Mouse (Mus musculus): ENCODE measurements at regions not wholly inside any gene's neighbourhood (a gene's known extent, or its start where the extent isn't known, plus 50 kb on each side); places are given as distances from the start of the nearest gene placed in this dataset.

DNA sequence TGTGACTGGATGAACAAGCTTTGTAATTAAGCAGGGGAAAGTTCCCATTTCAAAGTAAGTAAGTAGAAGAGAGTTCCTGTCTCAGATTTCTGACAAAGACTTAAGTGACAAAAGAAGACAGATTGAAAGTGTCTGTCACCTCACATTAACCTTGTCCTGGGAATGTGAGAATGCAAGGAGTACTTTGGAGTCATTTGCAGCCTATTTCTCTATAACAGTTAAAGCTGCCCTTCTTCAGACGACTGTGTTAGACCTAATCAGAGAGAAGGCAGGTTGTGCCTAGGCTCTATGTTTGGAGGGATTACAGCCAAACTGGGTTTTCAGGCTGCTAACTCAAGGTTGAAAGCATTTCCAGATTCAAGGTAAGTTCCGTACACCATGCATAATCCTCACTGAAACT lies 446.5 kb downstream of the Pdgfc start:
- CTCF ChIA-PET = no interaction called here

DNA sequence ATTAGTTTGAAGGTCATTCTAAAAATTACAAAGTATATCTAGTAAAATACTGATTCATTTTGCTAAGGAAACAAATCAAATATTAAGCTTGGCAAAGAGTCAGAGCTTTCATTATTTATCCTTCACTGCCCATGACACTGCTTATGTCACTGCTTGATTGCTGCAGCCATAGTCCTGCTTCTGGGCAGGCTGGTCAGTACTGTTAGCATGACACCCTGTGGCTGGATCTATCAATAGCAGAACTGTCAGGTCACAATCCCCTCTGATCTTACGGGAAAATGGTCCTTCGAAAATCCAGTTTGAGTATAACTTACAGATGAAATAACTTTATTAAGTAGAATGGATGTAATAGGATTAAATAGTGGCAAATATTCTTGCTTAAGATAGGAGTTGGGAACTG lies 447.1 kb downstream of the Pdgfc start:
- CTCF ChIA-PET = no interaction called here

DNA sequence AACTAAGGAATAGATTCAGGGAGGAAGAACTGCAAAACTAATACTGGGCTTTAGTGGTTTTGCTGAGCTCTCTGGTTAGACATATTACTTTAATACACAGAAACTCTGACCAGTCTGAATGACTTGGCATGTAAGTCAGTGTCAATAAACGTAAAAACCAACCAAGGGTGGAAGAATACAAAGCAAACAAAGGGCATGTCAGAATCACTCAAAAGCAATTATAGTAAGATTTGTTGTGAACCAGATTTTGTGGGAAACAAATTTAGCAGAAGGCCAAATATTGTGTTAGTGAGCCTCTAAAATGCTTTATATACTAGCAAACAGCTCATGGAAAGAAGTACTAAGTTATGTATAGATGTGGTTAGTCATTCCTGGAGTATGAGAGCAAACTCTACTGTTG lies 427.1 kb upstream of the Ctso start:
- CTCF ChIA-PET = no interaction called here

DNA sequence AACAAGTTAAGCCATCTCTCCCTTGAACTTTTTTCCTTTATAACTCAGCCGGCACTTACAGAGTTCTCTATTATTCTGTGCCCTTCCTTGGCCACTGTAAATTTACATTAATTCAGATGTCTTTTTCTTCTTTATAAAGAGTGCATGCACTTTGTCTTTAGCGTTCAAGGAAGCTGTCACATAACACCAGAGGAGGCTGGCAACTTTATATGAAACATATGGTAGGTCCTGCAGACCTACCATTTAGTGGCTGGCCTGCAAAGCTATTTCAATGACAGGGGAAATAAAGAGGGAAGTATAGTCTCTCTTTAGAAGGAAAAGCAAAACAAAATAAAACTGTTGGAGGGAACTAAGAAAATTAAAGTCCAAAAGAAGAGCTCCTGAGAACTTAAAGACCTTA lies 423.8 kb upstream of the Ctso start:
- CTCF ChIA-PET = no interaction called here

DNA sequence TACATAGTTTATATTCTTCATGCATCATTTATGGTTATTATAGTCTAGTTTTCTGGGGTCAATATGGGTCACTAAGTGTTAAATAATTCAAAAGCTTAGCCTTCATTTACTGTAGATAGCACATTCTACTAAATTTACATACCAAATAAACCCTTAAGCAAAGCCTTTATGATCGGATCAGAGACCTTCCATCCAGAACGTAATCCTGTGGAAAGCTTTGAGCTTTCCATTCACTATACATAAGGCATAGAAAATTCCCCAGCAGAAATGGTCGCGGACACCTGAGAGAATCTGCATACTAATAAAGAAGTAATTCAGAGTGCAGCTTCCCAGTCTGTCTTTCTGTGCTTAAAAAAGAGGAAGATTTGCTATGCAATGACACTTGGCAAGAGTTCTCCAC lies 410.6 kb upstream of the Ctso start:
- CTCF ChIA-PET = no interaction called here

DNA sequence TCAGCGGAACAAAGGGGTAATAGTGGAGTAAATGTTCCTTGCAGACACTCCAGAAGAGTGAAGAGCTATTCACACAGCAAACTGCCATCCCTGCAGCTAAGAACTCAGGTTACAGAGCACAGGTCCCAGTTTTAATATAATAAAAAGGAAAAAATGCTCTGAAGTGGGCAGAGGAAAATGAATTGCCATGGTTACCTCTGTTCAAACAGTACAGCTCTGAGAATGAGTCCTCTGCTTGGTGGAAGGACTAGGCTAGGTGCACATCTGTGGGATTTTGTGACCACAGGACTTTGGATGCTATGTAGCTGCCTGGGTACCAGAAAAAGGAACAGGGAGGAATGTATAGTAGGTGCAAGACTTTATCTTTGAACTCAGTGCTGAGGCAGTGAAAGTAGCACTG lies 401.5 kb upstream of the Ctso start:
- CTCF ChIA-PET = no interaction called here

DNA sequence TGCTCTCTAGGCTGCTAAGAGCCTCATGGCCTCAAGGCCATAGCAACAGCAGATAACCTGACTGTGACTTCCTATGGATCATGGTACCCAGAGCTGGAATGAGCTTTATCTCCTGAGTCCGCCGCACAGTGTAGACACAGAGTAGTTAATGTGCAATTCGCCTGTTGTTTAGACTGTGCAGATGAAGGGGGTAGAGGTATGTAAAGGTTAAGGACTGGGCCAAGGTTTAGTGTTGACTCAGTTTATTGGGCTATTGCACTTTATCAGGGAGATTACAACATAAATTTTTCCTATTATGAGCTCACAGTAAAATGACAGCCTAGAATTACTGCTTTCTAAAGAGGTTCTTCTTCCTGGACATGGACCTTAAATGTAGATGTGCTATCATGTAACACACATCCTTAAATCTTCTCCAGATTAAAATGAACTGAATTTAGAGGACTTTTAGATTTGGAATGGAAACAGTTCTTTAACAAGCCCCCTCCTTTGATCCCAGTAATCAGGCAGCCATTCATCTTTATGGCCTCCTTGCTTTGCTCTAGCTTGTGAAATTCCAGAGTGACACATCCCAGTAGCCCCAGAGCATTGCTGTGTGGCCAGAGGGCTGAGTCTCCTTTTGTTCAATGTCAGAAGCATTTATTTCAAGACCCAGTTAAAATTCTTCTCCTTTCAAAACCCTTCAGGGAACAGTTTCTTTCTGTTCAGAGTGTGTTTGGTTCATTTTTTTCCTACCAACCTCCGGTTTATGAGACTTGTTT lies 396.8 kb upstream of the Ctso start:
- CTCF ChIA-PET = no interaction called here

DNA sequence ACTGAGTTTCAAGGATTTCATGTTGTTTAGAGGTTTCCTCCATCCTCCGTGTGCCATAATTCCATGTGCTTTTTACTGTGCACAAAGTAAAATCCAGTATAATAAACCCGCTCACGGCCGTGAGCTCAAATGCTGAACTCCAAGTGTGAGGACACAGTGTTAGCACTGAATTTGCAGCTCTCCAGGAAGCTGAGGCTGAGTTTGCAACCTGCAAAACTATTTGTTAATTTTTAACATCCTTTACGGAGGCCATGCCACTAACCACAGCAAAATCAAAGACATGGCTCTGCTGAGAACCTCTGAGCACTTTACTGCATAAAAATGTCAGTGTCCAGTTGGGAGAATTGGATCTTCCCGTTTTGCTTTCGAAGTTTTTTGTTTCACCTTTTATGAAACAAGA lies 377.6 kb upstream of the Ctso start:
- CTCF ChIA-PET = no interaction called here

DNA sequence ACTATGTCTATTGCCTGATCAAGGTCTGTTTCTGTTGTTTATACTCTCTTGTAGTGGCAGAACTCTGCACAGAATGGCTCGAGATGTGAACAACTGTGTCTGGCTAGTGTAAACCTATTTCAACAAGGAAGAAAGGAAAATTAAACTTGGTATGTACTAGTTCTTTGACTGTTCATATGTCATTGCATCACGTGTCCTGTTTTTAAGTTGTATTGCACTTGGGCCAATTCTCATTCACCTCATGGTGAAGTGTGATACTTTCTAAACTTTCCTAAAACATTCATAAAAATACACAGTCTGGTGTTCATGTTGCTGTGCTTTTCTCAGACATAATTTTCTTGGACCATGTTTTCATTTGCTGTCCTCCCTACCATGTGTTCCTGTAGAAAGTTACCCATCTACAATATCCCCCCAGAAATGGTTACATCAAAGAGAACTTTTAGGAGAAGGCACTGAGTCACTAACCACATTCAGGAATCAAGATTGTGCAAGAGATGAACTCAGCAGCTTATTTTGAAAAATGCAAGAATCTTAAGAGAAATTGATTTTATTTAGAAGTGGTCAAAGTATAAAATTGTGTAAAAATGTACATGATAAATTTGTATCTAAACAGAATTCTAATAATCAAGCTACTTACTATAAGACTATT lies 369.7 kb upstream of the Ctso start:
- CTCF ChIA-PET = no interaction called here

DNA sequence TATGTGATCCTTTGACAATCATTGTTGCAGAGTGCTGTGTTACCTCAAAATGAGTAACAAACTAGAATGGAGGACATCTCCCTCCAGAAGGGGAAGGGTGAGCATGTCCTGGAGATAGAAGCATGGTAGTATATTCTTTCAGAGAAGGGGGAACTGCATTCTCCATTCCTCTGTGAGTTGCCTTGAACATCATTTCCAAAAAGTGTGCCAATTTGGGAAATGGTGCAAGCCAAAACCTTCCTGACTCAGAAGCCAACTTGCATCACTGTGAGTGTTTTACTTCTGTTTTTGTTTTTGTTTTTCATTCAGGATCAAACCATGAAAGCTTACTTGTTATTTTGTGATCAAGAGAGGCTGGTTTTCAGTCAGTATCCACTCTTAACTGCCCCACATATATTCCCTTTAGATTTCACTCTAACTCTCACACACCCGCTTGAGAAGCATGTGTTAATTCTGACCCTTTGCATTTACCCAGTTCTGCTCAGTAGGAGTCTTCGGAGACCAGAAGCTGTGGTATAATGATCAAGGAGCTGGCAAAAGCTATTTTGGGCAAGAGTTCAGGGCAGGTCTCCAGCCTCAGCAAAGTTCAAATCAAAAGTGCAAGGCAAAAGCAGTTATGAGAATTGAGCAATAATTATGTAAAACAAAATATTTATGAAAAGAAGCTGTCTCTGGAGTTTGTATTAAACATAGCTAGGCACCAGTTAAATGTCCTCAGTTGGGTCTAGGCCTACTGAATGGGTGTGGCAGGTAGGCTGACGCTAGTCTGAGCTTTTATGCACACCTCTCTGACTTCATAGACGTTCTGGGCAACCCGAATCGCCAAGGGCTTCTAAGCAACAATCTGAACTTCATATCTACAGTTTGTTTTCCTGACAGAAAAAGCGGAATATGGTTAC lies 368.3 kb upstream of the Ctso start:
- CTCF ChIA-PET = no interaction called here

DNA sequence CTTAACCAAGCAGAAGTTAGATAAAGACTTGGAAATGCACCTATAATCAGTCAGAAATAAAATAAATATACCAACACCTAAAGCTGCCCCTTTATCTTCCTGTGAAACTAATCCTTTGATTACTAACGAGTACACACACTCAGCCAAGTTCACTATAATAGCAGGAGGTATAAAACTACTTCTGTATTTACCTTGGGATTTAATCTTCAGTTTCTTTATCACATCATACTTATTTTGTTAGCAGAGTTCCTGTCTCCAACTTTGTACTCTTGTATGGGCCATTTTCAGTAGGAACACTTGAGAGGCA lies 367.7 kb upstream of the Ctso start:
- CTCF ChIA-PET = no interaction called here

DNA sequence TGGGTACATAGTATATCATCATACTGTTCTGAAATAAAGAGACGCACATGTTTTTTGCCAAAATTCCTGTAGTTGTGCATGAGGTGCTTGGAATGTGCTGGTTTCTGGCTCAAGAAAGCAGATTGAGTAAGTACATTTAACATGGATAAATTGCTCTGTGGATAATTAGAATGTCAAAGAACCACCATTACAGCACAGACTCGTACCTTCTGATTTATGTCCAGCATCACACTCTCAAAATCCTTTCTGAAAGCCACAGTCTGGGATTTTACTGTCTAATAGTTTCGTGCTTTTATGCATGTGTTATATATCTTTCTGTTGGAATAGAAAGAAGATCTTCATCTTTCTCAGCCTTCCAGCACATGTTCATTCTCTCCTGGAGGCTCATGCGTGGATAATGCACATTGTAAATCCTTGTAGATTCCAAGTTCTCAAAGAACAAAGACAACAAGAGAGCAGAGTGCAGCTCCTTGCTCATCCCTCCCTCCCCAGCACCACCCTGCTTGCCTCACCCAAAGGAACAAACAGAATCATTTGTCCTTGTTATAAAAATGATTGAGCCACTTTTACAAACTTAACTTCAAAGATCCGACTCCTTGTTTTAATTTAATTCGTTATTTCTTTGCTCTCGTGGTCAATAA lies 348.9 kb upstream of the Ctso start:
- CTCF ChIA-PET = no interaction called here

DNA sequence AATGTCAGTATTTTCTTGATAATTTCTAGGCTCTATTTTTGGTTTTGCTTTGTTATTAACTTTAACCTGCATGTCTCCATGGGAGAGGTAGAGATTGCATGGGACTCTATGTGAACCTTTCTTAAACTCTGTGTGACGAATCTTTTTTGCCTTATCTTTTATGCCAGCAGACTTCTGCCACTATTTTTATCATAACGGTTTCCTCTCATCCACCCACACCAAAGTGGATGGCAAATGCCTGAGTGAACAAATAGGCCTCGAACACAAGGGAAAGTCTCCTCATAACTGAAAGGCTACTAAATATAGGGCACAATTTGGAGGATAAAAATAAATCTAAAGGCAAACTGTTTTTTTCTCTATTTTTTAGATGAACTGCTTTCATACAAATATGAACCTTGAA lies 343.3 kb upstream of the Ctso start:
- CTCF ChIA-PET = no interaction called here

DNA sequence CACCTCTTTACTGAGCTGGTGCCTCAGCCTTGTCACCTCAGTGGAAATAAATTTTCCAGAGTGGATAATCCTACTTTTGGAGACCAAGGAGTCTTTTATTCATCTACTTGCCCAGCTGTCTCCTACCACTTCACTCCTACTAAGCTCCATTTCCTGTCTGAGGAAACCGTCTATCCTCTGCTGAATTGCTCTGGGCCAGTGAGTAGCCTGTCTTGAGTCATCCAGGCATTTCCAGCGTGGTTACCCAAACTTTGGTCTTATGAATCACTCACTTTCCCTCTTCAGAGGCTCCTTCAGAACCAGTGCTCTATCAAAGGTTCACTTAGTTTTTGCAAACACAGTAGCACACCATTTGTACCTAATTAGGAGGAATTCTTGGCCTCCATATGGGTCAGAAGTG lies 303.2 kb upstream of the Ctso start:
- CTCF ChIA-PET = no interaction called here

DNA sequence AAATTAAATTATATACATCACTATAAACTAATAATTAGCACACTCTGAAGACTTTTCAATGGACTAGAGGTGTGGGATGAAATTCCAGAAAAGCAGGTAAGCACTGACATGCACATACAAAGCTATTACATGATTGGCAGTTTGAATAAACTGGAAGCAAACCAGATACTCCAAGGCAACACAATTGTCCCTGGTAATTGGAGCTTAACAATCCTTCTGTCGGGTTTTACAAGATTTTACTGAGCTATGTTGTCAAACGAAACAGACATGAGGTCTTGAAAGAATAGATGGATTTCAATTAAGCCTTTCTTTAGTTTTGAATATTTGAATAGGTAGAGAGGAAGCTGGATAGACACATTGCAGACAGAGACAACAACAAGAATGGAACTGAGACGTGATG lies 273.9 kb upstream of the Ctso start:
- CTCF ChIA-PET = interaction anchor here (0.6 kb wide), 1 partner anchor 61 kb away, joined by 3 read pairs; no protein-coding TSS in a partner anchor

DNA sequence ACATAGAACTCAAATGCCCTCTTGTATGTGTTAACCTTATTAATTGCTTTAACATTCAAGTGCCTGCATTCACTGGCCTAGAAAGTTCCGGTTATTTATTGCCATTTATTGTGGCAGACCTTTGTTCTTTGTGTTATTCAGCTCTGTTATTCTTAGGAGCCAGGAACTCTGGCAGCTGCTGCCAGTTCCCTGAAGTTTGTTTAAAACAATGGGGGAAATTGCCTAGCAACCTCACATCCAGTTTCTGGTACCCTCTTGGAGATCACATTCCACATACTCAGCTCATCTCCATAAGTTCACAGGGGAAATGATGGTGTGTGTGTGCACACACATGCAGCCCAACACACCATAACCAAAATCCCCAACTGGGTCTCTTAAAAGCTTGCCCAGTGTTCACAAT lies 270.8 kb upstream of the Ctso start:
- CTCF ChIA-PET = no interaction called here

DNA sequence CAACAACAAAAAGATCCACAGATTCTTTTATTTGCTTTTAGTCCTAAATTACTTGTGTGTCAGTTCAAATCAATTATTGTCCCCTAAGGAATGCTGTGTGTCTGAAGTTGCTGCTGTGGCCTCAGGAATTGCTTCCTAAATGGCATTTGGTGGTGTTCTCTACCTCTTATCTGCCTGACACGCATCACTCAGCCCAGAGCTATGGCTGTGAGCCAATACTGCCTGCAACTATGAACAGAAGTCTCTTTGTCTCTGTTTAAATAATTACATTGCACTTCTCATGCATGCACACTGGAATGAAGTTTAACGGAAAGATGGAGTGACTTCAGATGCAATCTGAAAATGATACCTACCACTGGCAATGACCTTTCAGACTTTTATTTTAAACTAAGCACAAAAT lies 266.1 kb upstream of the Ctso start:
- CTCF ChIA-PET = no interaction called here

DNA sequence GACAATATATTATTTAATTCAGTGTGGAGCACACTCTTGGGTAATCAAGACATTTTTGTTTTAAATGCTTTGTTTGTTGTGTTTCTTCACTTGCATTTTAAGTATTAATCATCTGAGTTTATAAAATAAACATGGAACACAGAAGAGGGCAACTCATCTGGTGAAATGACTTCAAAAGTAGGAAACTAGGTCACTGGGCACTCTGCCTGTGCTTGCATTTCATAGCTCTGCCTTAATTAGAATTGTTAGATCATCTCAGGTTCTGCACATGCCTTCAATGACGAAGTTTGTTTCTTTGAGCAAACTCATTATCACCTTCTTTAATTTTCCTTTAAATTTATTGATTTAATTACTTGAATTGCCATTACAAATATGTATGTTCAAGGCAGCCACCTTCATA lies 255.8 kb upstream of the Ctso start:
- CTCF ChIA-PET = no interaction called here

DNA sequence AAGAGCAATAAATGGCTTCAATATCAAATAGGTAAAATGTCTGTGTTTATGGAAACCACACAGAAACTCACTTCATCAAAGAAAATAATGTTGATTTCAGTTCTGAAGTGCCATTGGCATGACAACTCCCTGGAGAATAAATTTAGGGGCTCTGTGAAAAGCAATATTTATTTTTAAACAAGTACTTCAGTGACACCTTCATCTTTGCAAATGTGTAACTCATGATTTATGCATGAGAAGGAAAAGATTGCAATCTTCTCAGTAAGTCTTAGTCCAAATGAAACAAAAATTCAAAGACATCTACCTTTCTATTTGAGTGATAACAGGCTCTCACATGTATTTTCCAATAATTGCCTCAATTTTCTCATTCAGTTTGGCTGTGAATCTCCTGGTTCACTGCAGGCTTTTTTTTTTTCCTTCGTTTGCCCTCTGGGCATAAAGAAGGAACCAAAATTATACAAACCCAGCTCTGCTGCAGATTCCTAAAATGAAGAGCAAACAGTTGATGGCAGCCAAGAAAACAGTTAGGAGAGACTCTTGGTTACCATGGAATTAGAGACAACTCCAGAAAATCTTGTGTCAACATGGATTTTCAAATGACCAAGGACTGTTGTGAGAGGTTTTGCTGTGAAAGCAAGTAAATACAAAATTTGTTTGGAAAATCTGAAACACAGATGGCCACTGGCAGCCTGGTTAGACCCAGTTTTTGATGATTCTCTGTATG lies 230.3 kb upstream of the Ctso start:
- CTCF ChIA-PET = no interaction called here

DNA sequence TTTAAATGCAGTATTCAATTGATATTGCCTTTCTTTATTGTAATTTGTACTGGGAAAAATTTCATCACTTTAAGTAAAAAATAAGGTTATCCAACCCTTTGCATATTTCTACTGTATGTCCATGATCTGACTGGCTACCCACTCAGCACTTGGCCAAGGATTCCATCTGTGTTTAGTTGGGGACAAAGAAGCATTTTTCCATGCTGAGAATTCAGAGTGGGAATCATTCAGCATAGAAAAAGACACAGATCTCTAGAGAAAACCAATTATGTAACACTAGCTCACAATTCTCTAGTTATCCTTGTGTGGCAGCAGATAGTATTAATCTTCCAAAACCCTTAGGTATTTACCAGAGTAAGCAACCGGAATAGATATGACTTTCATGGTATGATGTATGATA lies 213.5 kb upstream of the Ctso start:
- CTCF ChIA-PET = no interaction called here

DNA sequence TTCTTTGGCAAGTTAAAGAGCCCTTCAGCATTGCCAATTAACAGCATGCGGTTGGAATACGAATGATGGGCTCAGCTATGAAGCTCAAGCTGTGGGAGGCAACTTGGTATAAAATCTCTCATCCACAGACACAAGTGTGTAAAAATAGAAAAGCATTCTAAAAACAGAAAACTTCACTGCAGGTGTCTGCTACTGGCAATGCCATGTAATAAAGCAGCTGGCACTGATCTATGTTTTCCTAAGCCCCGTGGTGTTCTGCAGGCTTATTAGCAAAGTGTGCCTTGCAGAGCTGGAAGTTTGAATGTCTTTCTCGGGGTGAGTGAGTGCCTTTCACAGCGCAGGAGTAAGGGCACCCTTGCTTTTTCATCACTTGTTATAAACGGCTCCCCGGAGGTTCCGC lies 196.9 kb upstream of the Ctso start:
- CTCF ChIA-PET = no interaction called here

DNA sequence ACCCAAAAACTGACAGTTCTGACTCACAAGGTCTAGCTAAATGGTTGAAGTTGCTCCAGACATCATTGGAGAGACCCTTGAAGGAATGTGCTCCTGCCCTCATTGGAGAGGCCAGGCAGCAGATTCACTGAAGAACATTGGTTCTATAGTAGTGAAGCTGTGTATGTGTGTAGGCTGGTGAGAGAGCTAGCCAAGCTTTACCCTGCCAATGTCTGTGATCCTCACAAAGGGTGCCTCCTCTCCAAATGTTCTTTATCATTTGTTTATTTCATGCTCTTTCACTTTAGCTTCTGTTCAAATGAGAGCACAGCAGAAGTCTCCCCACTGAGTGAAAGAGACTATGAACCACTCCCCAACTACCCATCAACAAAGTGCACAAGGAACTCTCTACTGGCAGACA lies 195.6 kb upstream of the Ctso start:
- CTCF ChIA-PET = no interaction called here
